Mouse (Mus musculus): ENCODE results near the gene Gm8126. TPM values are rescaled to one million over a fixed set of nuclear protein-coding genes. Genes with fewer than 3 reads are reported as not detected.

The Gm8126 gene
- under 1 TPM in 1 of 2 experiments, not detected in 1; 0.18 TPM for polyA plus RNA-seq (2017; shearing (Covaris generic))

DNA sequence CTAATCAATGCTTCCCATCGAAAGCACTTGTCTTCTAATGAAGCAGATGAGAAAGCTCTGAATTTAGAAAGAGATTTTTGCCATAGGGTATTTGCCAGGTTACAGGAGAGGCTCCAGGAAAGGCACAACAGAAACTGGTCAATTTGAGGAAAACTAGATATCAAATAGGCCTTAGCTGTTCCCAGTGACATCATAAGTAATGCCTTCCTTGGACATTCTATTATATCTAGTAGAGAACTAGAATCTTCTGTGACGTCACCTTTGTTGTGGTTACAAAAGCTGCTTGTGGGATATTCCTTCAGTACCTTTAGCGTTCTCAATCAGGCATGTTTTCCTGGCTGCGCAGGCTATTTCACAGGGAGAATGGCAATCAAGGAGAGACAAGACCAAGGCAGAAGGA lies at the start of gene Gm8126:
Gene Gm8126 (plus strand): TSS at position 301 of the 400 bp plus-strand sequence.

DNA sequence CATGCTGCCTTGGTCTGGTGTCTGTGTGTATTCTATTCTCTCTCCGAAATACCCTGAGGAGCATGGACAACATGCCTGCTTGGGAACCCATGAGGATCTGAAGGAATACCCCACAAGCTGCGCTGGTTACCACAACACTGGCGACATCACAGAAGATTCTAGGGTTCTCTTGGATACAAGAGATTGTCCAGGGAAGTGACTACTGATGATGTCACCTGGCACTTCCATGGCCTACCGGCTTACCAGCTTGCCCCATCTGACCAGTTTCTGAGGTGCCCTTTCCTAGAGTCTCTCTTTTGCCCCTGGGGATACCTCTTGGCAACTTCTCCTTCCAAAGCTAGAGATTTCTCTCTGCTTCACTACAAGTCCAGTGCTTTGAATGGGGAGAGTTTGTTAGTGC lies 23.2 kb upstream of the Gm8126 start, which contains the start of gene Gm8122:
Gene Gm8122 (minus strand): TSS at position 101 of the 400 bp plus-strand sequence.

GRCm38 (mm10) chr14:43274986-43275511 lies 16.6 kb downstream of the Gm8126 start, which contains the start of gene Gm9732:
Gene Gm9732 (plus strand): TSS chr14:43275036.

DNA sequence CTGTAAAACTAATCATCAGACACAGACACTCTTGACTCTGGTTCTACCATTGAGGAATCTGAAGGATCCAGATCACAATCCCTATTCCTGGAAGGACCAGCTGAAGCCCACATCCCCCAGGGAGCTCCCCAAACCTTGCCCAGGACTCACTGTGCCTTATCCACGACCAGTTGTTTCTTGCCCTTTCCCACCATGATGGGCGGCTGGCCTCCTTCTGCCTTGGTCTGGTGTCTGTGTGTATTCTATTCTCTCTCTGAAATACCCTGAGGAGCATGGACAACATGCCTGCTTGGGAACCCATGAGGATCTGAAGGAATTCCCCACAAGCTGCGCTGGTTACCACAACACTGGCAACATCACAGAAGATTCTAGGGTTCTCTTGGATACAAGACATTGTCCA lies 35.1 kb downstream of the Gm8126 start, which contains the start of gene Gm8127:
Gene Gm8127 (minus strand): TSS at position 330 of the 400 bp plus-strand sequence.

Other genes with a start within 250 kb of the Gm8126 start
- not detected for gene Gm10376, start 243.0 kb upstream of the Gm8126 start, polyA plus RNA-seq (2017; shearing (Covaris generic))
- gene Gm8094, start 182.0 kb upstream of the Gm8126 start, polyA plus RNA-seq (2017; shearing (Covaris generic)): under 1 TPM in 1 of 2 experiments, not detected in 1; 0.27 TPM
- not detected for gene Gm8104, start 158.0 kb upstream of the Gm8126 start, polyA plus RNA-seq (2017; shearing (Covaris generic))
- gene Gm7233, start 78.8 kb upstream of the Gm8126 start, polyA plus RNA-seq (2017; shearing (Covaris generic)): not detected
- gene Gm8122, start 23.3 kb upstream of the Gm8126 start, polyA plus RNA-seq (2017; shearing (Covaris generic)): not detected
- gene Gm9732, start 16.4 kb downstream of the Gm8126 start, polyA plus RNA-seq (2017; shearing (Covaris generic)): under 1 TPM in 1 of 2 experiments, not detected in 1; 0.59 TPM
- not detected for gene Gm8127, start 35.2 kb downstream of the Gm8126 start, polyA plus RNA-seq (2017; shearing (Covaris generic))
- gene 1700001F09Rik, start 89.2 kb downstream of the Gm8126 start, polyA plus RNA-seq (2017; shearing (Covaris generic)): not detected
- under 1 TPM in 1 of 2 experiments, not detected in 1; 0.12 TPM for gene Gm8138, start 157.7 kb downstream of the Gm8126 start, polyA plus RNA-seq (2017; shearing (Covaris generic))

Data from activated CD4-positive, CD25-positive, alpha-beta regulatory T cell (primary cell).